9 mouse cellular contexts compared by ENCODE assay signal in the genomic region with DNA sequence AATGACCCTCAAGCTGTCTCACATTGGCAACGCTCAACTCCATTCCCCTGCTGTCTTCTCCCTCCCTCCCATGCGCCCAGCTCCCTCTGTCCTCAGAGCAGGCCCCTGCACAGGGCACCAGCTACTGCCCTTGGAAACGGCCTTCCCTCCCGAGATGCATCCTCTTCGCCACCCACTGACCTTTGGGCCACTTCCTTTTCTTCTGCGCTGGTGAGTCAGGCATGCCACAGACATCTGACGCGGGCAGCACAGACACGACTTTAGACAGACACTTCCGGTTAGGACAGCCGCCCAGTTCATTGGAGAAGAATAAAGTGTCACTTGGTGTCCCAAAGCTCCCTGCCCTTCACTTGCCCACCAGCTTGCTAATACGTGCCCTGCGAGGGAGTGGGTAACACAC. TPM values are rescaled to one million over a fixed set of nuclear protein-coding genes. Genes with fewer than 3 reads are reported as not detected.
DNase-seq lines count a peak whose midpoint lies in the region; ATAC-seq and TF ChIP-seq lines count a peak whose summit lies in the region.
"Had no signal": no experiment of that assay in that cellular context is flagged by ENCODE, and none has a peak within 500 bp of the region (broad histone marks: within the 10 kb centered on the region; RNA-seq: fewer than 3 reads in every experiment).

No protein-coding gene starts in this region.

- H3K4me2 ChIP-seq in heart, embryonic 16.5 days (ENCODE audit: low read depth, low read length), result no peak overlapping the region
- H3K4me2 ChIP-seq in liver, embryonic 16.5 days (ENCODE audit: low read depth, low read length), result no peak overlapping the region
- H3K4me2 ChIP-seq in stomach, embryonic 15.5 days, result no peak overlapping the region
- H3K4me2 ChIP-seq: midbrain, embryonic 12.5 days had no signal

- 54% methylated on average over 13 of the region's 13 CpGs for WGBS in heart, embryonic 16.5 days
- WGBS in liver, embryonic 16.5 days (ENCODE audit: insufficient replicate concordance), result 20% methylated on average over 13 of the region's 13 CpGs
- WGBS in stomach, embryonic 15.5 days, result 54% methylated on average over 13 of the region's 13 CpGs
- 63% methylated on average over 13 of the region's 13 CpGs for WGBS in cerebellum, adult 2 months

- H3K36me3 ChIP-seq in heart, embryonic 16.5 days (ENCODE audit: control insufficient read depth, insufficient read depth), result no peaks in the 10 kb centered on the region
- H3K36me3 ChIP-seq in liver, embryonic 16.5 days (ENCODE audit: control insufficient read depth, insufficient read depth), result no peaks in the 10 kb centered on the region
- no peaks in the 10 kb centered on the region for H3K36me3 ChIP-seq in stomach, embryonic 15.5 days
- H3K36me3 ChIP-seq: midbrain, embryonic 12.5 days had no signal

- no peaks in the 10 kb centered on the region for H3K9me3 ChIP-seq in heart, embryonic 16.5 days (replicated peaks; ENCODE audit: control insufficient read depth, low read length)
- no peaks in the 10 kb centered on the region for H3K9me3 ChIP-seq in liver, embryonic 16.5 days (replicated peaks; ENCODE audit: control insufficient read depth, low read length)
- no peaks in the 10 kb centered on the region for H3K9me3 ChIP-seq in stomach, embryonic 15.5 days
- H3K9me3 ChIP-seq: midbrain, embryonic 12.5 days had no signal

- no peak for TF ChIP-seq POLR2A in cerebellum, adult 2 months (IDR thresholded peaks at IDR 0.05; ENCODE audit: borderline replicate concordance, insufficient read depth, low read length)

- H3K27me3 ChIP-seq in heart, embryonic 16.5 days (ENCODE audit: control insufficient read depth, insufficient read depth, low read length), result no peaks in the 10 kb centered on the region
- H3K27me3 ChIP-seq in liver, embryonic 16.5 days (ENCODE audit: control insufficient read depth, insufficient read depth, low read depth, low read length), result no peaks in the 10 kb centered on the region
- H3K27me3 ChIP-seq in stomach, embryonic 15.5 days (replicated peaks), result no peaks in the 10 kb centered on the region
- no peaks in the 10 kb centered on the region for H3K27me3 ChIP-seq in cerebellum, adult 2 months (ENCODE audit: control insufficient read depth, insufficient read depth, low read length)
- H3K27me3 ChIP-seq: midbrain, embryonic 12.5 days had no signal

- DNase-seq in spleen, postnatal 36 days (ENCODE audit: low spot score in 2 of 2), result peak; percentile 13 to 23
- no peak for DNase-seq in spleen, adult 18-20 months
- no peak for DNase-seq in frontal cortex, postnatal 14 days (ENCODE audit: low spot score in 2 of 2)
- no peak for DNase-seq in cerebellum, adult 2 months

- peak; percentile 65 for ATAC-seq in heart, embryonic 16.5 days (replicated peaks; ENCODE audit: extremely low read depth, insufficient read depth, low FRiP score)
- peak; percentile 47 for ATAC-seq in liver, embryonic 16.5 days (ENCODE audit: low read depth)
- ATAC-seq in stomach, embryonic 15.5 days (ENCODE audit: insufficient read depth, low FRiP score, low read depth), result 0 out of 2 replicates have a peak, but pooled peaks have one; percentile 13
- no peak for ATAC-seq in erythroblast, adult 5-6 weeks (replicated peaks; ENCODE audit: low FRiP score, poor library complexity, severe bottlenecking)

- H3K4me1 ChIP-seq in heart, embryonic 16.5 days (ENCODE audit: control insufficient read depth, insufficient read depth, low read length), result peaks cover 12% of the 10 kb centered on the region
- H3K4me1 ChIP-seq in liver, embryonic 16.5 days (ENCODE audit: control insufficient read depth, low read depth, low read length), result no peaks in the 10 kb centered on the region; the same call in 1 of the 2 replicates
- H3K4me1 ChIP-seq in stomach, embryonic 15.5 days, result no peaks in the 10 kb centered on the region
- no peaks in the 10 kb centered on the region for H3K4me1 ChIP-seq in cerebellum, adult 2 months (ENCODE audit: control insufficient read depth, insufficient read depth, low read length)

- no peak for TF ChIP-seq CTCF in cerebellum, adult 2 months (IDR thresholded peaks at IDR 0.05; ENCODE audit: borderline replicate concordance, insufficient read depth, low read depth, low read length)

- no peak overlapping the region for H3K27ac ChIP-seq in heart, embryonic 16.5 days (ENCODE audit: low read length)
- no peak overlapping the region for H3K27ac ChIP-seq in liver, embryonic 16.5 days (ENCODE audit: low read length)
- 0 out of 2 replicates have a peak overlapping the region, but pooled peaks have one; percentile 40 for H3K27ac ChIP-seq in stomach, embryonic 15.5 days
- H3K27ac ChIP-seq in cerebellum, adult 2 months (ENCODE audit: insufficient read depth, low read length), result no peak overlapping the region
- H3K27ac ChIP-seq: midbrain, embryonic 12.5 days had no signal

- no peak overlapping the region for H3K4me3 ChIP-seq in heart, embryonic 16.5 days (ENCODE audit: low read length)
- no peak overlapping the region for H3K4me3 ChIP-seq in liver, embryonic 16.5 days (ENCODE audit: low read depth, low read length)
- H3K4me3 ChIP-seq in stomach, embryonic 15.5 days (replicated peaks), result no peak overlapping the region
- H3K4me3 ChIP-seq in cerebellum, adult 2 months (replicated peaks; ENCODE audit: insufficient read depth, low read depth, low read length), result no peak overlapping the region
- H3K4me3 ChIP-seq: midbrain, embryonic 12.5 days had no signal

- no peak overlapping the region; the same call in 1 of the 2 replicates for H3K9ac ChIP-seq in heart, embryonic 16.5 days (ENCODE audit: low read length)
- H3K9ac ChIP-seq in liver, embryonic 16.5 days (ENCODE audit: low read depth, low read length), result no peak overlapping the region
- H3K9ac ChIP-seq in stomach, embryonic 15.5 days, result no peak overlapping the region
- H3K9ac ChIP-seq: midbrain, embryonic 12.5 days had no signal

RNA-seq across cellular contexts. Expression of a gene that starts 8.1 kb away (rescaled TPM):
- 0.11 and 0.67 TPM in 2 replicates for polyA plus RNA-seq in heart, embryonic 16.5 days (2015; fragmentation: Nextera tagmentation; extraction: Ambion mirVana)
- 0.40 TPM in 1 of 2 replicates, not detected in the other for polyA plus RNA-seq in liver, embryonic 16.5 days (2015; fragmentation: Nextera tagmentation; extraction: Ambion mirVana)
- polyA plus RNA-seq in stomach, embryonic 15.5 days (2015; fragmentation: Nextera tagmentation; extraction: Ambion mirVana), result 13.4 and 15.1 TPM in 2 replicates
- not detected in 2 replicates for total RNA-seq in erythroblast, adult 5-6 weeks (2015; ENCODE audit: low replicate concordance)
- total RNA-seq in erythroblast, adult 5-6 weeks (2017; ENCODE audit: low replicate concordance), result not detected in 2 replicates
- polyA plus RNA-seq in cerebellum, adult 2 months (2012; rRNA removed), result not detected in 2 replicates

RNA-seq across cellular contexts. Expression of a gene that starts 10.4 kb away (rescaled TPM):
- polyA plus RNA-seq in heart, embryonic 16.5 days (2015; fragmentation: Nextera tagmentation; extraction: Ambion mirVana), result 50.1 and 50.5 TPM in 2 replicates
- 0.28 and 0.52 TPM in 2 replicates for polyA plus RNA-seq in liver, embryonic 16.5 days (2015; fragmentation: Nextera tagmentation; extraction: Ambion mirVana)
- 2.9 and 3.2 TPM in 2 replicates for polyA plus RNA-seq in stomach, embryonic 15.5 days (2015; fragmentation: Nextera tagmentation; extraction: Ambion mirVana)
- total RNA-seq in erythroblast, adult 5-6 weeks (2015; ENCODE audit: low replicate concordance), result not detected in 2 replicates
- not detected in 2 replicates for total RNA-seq in erythroblast, adult 5-6 weeks (2017; ENCODE audit: low replicate concordance)
- polyA plus RNA-seq in cerebellum, adult 2 months (2012; rRNA removed), result 0.15 and 0.16 TPM in 2 replicates

Comparison
In these comparisons a context has a peak if more than half of its experiments do, and no peak if none do; other contexts are left out.
1. DNase-seq: peak in spleen, postnatal 36 days (2 of 2); none in spleen, adult 18-20 months (0 of 2), frontal cortex, postnatal 14 days (0 of 2) and cerebellum, adult 2 months (0 of 2).
2. RNA of a gene that starts 10.4 kb away (polyA plus RNA-seq): 50.1 to 50.5 TPM in heart, embryonic 16.5 days; 2.9 to 3.2 TPM in stomach, embryonic 15.5 days, 0.28 to 0.52 TPM in liver, embryonic 16.5 days and 0.15 to 0.16 TPM in cerebellum, adult 2 months; every median in the first group is over 10 times any median in the second.